Mouse (Mus musculus): ENCODE results near the gene Pithd1. TPM values are rescaled to one million over a fixed set of nuclear protein-coding genes. Genes with fewer than 3 reads are reported as not detected.
A peak's percentile ranks its signal among the peaks of the same experiment; 100 is the strongest.

Gene Pithd1
- polyA plus RNA-seq, 1 experiment from 2014 or later: 69.6 TPM

DNA sequence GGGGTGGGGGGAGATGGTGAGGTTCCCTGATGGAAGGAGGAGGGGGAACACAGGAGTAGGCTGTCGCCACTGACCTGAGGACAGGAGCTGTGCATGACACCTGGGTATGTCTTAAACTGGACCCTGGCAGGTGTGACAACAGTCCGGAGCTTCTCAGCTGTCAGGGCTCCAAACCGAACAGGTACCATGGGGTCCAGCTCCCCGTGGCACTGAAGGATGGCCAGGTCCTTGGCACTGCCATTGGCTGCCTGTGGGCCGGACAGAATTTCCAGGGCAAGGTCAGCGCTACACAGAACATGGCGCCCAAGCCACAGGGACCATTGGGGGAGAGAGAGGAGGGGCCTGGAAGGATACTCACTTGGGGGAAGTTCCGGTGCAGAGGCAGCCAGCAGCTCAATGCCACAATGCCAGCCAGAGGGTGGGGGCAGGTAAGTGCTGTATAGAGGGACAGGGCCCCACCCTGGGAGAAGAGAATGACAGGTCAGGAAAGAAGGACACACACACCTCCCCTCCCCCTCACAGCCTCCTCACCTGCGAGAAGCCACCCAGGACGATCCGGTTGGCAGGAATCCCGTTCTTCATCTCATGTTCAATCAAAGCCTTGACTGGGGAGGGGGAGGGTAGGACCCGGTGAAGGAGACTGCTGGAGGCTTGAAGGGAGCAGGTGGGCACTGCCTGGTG is 17.9 kb downstream of the Pithd1 start:
- Histone ChIP-seq H3K4me3 (replicated peaks) (no peak overlapping the region), H3K36me3 (peaks cover 58% of the 10 kb centered on the region), H3K27me3 (no peaks in the 10 kb centered on the region), H3K4me2 (no peak overlapping the region), H3K9ac (replicated peaks) (no peak overlapping the region), H3K27ac (no peak overlapping the region), H3K9me3 (no peaks in the 10 kb centered on the region), H3K4me1 (replicated peaks) (peaks cover 28% of the 10 kb centered on the region)
- WGBS: 92% methylated on average over 13 of the region's 13 CpGs
- no peak for ATAC-seq (ENCODE audit: insufficient number of reproducible peaks, insufficient read depth, low FRiP score, low TSS enrichment, low read depth)

DNA sequence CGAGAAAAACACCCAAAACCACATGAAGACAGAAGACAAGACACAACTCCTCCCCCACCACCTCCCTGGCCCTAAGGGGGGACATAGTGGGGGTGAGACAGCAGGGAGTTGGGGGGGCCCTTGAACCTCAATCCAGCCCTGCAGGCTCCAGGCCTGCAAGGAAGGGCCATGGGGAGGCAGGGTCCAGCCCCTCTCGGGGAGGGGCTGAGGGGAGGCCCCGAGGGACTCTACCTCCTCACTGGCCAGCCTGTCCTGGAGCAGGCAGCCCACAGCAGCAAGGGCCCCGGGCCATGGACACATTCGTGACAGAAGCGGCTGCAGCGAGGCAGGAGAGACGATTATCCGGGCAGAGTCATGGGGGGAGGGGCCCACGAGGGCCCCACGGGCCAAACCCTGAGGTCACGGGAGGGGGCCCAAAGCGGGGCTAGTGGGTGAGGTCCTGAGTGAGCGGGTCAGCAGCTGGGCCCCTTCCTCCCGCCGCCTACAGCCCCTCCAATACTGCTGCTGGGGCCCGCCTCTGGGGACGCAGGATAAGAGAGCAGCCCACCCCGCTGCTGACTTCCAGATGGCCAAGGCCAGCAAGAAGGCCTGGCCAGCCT is 18.7 kb downstream of the Pithd1 start:
- Histone ChIP-seq H3K27ac (no peak overlapping the region), H3K9me3 (no peaks in the 10 kb centered on the region), H3K36me3 (peaks cover 54% of the 10 kb centered on the region), H3K4me2 (no peak overlapping the region), H3K4me3 (replicated peaks) (no peak overlapping the region), H3K9ac (replicated peaks) (peak overlapping the region; percentile 31; the same call in 1 of the 2 replicates), H3K4me1 (replicated peaks) (peaks cover 31% of the 10 kb centered on the region), H3K27me3 (no peaks in the 10 kb centered on the region)
- no peak for ATAC-seq (ENCODE audit: insufficient number of reproducible peaks, insufficient read depth, low FRiP score, low TSS enrichment, low read depth)
- 76% methylated on average over 17 of the region's 19 CpGs for WGBS

DNA sequence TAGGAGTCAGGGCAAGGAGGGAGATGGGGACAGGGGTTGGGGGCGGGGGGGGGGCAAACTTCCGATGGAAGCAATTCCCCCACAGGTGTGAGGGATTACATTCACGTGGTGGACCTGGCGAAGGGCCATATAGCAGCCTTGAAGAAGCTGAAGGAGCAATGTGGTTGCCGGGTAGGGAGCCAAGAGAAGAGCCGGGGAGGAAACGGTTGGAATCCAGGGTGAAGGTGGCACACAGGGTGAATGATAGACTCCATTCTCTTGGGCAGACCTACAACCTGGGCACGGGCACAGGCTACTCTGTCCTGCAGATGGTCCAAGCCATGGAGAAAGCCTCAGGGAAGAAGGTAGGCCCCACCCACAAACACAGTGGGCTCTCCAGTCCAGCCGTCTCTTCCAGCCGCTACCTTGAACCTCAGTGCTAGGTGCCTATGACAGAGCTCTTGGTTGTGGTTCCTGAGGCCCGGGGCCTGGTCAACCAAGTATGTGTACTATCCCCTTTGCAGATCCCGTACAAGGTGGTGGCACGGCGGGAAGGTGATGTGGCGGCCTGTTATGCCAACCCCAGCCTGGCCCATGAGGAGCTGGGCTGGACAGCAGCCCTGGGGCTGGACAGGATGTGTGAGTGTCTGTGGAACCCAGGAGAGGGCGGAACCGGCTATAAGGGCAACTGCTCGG is 19.8 kb downstream of the Pithd1 start:
- Histone ChIP-seq H3K27me3 (no peaks in the 10 kb centered on the region), H3K4me1 (replicated peaks) (peaks cover 36% of the 10 kb centered on the region), H3K27ac (no peak overlapping the region), H3K36me3 (peaks cover 56% of the 10 kb centered on the region), H3K4me2 (no peak overlapping the region), H3K4me3 (replicated peaks) (no peak overlapping the region), H3K9ac (replicated peaks) (no peak overlapping the region), H3K9me3 (no peaks in the 10 kb centered on the region)
- WGBS: 90% methylated on average over 18 of the region's 18 CpGs
- no peak for ATAC-seq (ENCODE audit: insufficient number of reproducible peaks, insufficient read depth, low FRiP score, low TSS enrichment, low read depth)

DNA sequence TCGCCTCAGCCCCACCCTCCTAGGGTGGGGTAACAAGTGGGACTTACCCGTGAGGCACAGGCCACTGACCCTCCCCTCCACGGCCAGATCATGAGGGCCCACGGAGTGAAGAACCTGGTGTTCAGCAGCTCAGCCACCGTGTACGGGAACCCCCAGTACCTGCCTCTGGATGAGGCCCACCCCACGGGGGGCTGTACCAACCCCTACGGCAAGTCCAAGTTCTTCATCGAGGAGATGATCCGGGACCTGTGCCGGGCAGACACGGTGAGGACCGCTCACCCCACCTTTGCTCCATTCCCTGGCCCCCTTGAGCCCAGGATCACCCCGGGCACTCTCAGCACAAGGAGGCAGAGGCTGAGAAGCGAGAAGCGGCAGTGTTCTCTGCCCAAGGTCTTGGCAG is 20.8 kb downstream of the Pithd1 start:
- no peaks in the 10 kb centered on the region for H3K9me3 ChIP-seq
- peaks cover 29% of the 10 kb centered on the region for H3K4me1 ChIP-seq (replicated peaks)
- no peaks in the 10 kb centered on the region for H3K27me3 ChIP-seq
- H3K27ac ChIP-seq: no peak overlapping the region
- no peak overlapping the region for H3K9ac ChIP-seq (replicated peaks)
- no peak for ATAC-seq (ENCODE audit: insufficient number of reproducible peaks, insufficient read depth, low FRiP score, low TSS enrichment, low read depth)
- 92% methylated on average over 16 of the region's 16 CpGs for WGBS
- H3K4me2 ChIP-seq: no peak overlapping the region
- H3K36me3 ChIP-seq: peaks cover 65% of the 10 kb centered on the region
- H3K4me3 ChIP-seq (replicated peaks): no peak overlapping the region

DNA sequence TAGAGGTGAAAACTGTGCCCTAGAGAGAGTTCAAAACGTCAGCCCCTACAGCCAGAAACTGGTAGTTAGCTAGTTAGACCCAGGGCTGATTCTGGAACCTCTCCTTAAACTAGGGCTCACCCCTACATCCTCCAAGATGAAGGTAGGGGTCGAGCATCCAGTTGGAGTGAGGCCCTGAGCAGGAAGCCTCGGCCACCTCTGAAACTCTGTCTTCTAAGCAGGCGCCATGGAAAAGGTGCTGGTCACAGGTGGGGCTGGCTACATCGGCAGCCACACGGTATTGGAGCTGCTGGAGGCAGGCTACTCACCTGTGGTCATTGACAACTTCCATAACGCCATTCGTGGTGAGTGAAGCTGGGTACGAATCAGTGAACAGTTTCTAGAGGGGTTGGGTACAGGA is 22.0 kb downstream of the Pithd1 start:
- no peaks in the 10 kb centered on the region for H3K9me3 ChIP-seq
- ATAC-seq (ENCODE audit: insufficient number of reproducible peaks, insufficient read depth, low FRiP score, low TSS enrichment, low read depth): no peak
- WGBS: 83% methylated on average over 9 of the region's 9 CpGs
- H3K9ac ChIP-seq (replicated peaks): no peak overlapping the region
- no peak overlapping the region for H3K27ac ChIP-seq
- H3K4me2 ChIP-seq: peak overlapping the region; percentile 89; the same call in 1 of the 2 replicates
- no peaks in the 10 kb centered on the region for H3K27me3 ChIP-seq
- H3K4me1 ChIP-seq (replicated peaks): peaks cover 21% of the 10 kb centered on the region
- H3K4me3 ChIP-seq (replicated peaks): no peak overlapping the region; the same call in 1 of the 2 replicates
- H3K36me3 ChIP-seq: peaks cover 61% of the 10 kb centered on the region

DNA sequence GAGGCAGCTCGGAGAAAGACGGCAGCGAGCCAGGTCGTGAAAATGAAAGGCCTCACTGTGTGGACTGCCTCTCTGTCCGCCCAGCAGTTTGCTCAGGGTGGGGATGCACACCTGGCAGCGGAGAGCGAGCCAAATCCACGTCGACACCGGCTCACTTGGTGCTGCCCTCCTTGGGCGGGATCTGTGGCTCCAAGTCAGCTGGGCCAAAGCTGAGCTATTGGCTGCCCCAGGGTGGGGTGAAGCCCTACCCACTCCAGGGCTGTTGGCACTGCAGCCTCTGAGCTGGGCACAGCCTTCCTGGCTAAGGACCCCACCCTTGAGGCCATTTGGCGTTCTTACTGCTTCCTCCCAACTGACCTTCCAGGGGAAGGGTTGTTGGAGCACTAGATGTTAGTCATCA is 22.6 kb downstream of the Pithd1 start:
- peak overlapping the region; percentile 8; the same call in 1 of the 2 replicates for H3K27ac ChIP-seq
- no peaks in the 10 kb centered on the region for H3K9me3 ChIP-seq
- peaks cover 61% of the 10 kb centered on the region for H3K36me3 ChIP-seq
- peak overlapping the region; percentile 58 for H3K4me3 ChIP-seq (replicated peaks)
- no peak for ATAC-seq (ENCODE audit: insufficient number of reproducible peaks, insufficient read depth, low FRiP score, low TSS enrichment, low read depth)
- peaks cover 21% of the 10 kb centered on the region for H3K4me1 ChIP-seq (replicated peaks)
- no peaks in the 10 kb centered on the region for H3K27me3 ChIP-seq
- WGBS: 8% methylated on average over 12 of the region's 12 CpGs
- peak overlapping the region; percentile 89 for H3K4me2 ChIP-seq
- peak overlapping the region; percentile 72 for H3K9ac ChIP-seq (replicated peaks)

DNA sequence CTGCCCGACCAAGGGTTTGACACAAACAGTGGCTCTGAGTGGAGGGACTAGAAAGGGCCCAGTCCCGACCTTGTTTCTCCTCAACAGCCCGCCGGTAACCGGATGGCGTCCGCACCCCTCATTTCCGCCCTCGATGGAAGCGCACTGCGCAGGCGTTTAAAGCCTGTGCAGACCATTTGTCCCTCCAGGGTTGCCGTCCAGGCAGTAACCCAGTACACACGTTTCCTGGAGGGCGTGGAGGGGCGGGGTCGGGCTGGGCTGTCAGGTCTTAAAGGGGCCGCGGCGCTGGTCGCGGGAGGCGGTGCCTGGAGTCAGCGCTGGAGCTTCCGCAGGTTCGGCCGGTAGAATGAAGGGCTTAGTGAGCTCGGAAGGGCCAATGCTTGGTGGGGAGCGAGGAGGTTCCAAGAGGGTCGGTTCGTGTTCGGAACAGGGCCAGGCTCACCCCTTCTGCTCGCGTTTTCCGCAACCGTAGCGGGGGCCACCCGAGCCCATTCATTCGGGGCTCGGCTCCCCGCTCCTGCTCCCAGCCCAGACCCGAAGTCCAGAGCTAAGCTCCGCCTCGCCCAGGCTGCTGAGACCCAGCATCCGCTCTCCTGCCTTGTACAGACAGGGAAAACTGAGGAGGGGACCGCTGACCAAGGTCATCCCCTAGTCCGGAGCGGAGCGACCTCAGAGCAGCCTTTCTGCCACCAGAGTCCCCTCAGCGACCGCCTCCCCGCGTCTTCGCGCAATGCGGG is 23.4 kb downstream of the Pithd1 start, which contains the start of gene Gale:
Gale (plus strand) TSS at position 271 of the 737 bp plus-strand sequence.
- Histone ChIP-seq H3K27ac (peak within 1 kb of the TSS; percentile 88), H3K4me2 (peak within 1 kb of the TSS; percentile 89), H3K9me3 (no peaks in the 10 kb centered on the region), H3K27me3 (no peaks in the 10 kb centered on the region), H3K4me1 (replicated peaks) (peaks cover 20% of the 10 kb centered on the region), H3K36me3 (peaks cover 61% of the 10 kb centered on the region), H3K9ac (replicated peaks) (peak within 1 kb of the TSS; percentile 73), H3K4me3 (replicated peaks) (peak within 1 kb of the TSS; percentile 58)
- ATAC-seq (ENCODE audit: insufficient number of reproducible peaks, insufficient read depth, low FRiP score, low TSS enrichment, low read depth): peak; percentile 87
- under 1% methylated on average over 56 of the region's 56 CpGs for WGBS

DNA sequence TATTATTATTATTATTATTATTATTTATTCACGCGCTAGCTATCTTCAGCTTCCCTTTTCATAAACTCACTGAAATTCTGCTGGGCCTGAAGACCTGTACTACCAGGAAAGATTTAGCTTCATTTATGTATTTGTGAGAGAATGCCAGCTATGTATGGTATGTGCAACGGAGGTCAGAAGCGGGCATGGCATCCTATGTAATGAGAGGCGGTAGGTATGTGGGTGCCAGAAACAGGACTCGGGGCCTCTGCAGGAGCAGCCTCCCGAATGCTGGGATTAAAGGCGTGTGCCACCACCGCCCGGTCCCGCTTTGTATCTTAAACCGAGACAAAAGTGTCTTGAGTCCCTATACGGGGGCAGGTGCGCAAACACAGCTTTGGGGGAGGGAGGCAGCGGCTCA is 24.1 kb downstream of the Pithd1 start:
- Histone ChIP-seq H3K9ac (replicated peaks) (peak overlapping the region; percentile 73), H3K36me3 (peaks cover 61% of the 10 kb centered on the region), H3K4me2 (peak overlapping the region; percentile 89), H3K27me3 (no peaks in the 10 kb centered on the region), H3K4me3 (replicated peaks) (peak overlapping the region; percentile 58), H3K27ac (peak overlapping the region; percentile 88), H3K9me3 (no peaks in the 10 kb centered on the region), H3K4me1 (replicated peaks) (peaks cover 16% of the 10 kb centered on the region)
- WGBS: 6% methylated on average over 15 of the region's 15 CpGs
- ATAC-seq (ENCODE audit: insufficient number of reproducible peaks, insufficient read depth, low FRiP score, low TSS enrichment, low read depth): no peak

DNA sequence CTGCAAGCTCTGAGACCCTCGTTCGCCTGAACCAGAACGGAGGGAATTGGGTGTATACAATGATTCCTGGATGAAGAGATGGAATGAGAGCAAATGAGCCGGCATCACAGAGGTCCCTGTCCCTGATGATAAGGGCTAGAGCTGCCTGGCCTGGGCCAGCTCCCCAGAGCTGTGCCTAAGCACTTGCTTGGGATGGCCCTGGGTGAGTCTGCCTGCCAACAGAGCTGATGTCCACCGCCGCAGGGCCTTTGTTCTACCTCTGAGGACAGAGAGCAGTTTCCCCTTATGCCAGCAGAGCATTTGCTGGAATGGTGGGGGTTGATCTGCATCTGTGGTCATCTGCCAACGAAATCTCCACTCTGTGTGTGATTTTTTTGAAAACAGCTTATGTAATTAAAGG is 24.9 kb downstream of the Pithd1 start:
- no peaks in the 10 kb centered on the region for H3K27me3 ChIP-seq
- peaks cover 16% of the 10 kb centered on the region for H3K4me1 ChIP-seq (replicated peaks)
- peak overlapping the region; percentile 58; the same call in 1 of the 2 replicates for H3K4me3 ChIP-seq (replicated peaks)
- no peaks in the 10 kb centered on the region for H3K9me3 ChIP-seq
- peaks cover 60% of the 10 kb centered on the region for H3K36me3 ChIP-seq
- H3K27ac ChIP-seq: no peak overlapping the region
- no peak for ATAC-seq (ENCODE audit: insufficient number of reproducible peaks, insufficient read depth, low FRiP score, low TSS enrichment, low read depth)
- WGBS: 89% methylated on average over 7 of the region's 7 CpGs
- H3K4me2 ChIP-seq: no peak overlapping the region
- no peak overlapping the region for H3K9ac ChIP-seq (replicated peaks)

DNA sequence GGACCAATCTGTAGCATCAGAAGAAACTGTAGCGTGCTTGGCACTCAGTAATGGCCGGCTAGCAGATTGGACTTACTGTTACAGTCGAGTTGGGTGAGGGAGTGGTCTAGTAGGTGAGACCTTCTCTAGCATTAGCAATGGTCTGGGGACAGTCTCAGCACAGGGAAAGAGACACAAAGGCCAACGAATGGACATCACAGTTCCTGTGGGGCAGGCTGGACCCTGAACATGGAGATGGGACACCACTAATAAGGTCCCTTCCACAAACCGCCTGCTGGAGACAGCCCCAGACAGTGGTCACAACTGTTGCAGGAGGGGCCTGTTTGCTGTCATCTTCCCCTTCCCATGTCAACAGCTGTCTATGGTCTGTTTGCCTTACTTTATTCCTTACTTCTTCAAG is 25.4 kb downstream of the Pithd1 start:
- no peak for ATAC-seq (ENCODE audit: insufficient number of reproducible peaks, insufficient read depth, low FRiP score, low TSS enrichment, low read depth)
- no peaks in the 10 kb centered on the region for H3K9me3 ChIP-seq
- H3K27ac ChIP-seq: no peak overlapping the region
- peaks cover 56% of the 10 kb centered on the region for H3K36me3 ChIP-seq
- no peak overlapping the region; the same call in 1 of the 2 replicates for H3K9ac ChIP-seq (replicated peaks)
- no peak overlapping the region for H3K4me3 ChIP-seq (replicated peaks)
- peaks cover 16% of the 10 kb centered on the region for H3K4me1 ChIP-seq (replicated peaks)
- no peak overlapping the region for H3K4me2 ChIP-seq
- no peaks in the 10 kb centered on the region for H3K27me3 ChIP-seq
- 87% methylated on average over 5 of the region's 5 CpGs for WGBS

DNA sequence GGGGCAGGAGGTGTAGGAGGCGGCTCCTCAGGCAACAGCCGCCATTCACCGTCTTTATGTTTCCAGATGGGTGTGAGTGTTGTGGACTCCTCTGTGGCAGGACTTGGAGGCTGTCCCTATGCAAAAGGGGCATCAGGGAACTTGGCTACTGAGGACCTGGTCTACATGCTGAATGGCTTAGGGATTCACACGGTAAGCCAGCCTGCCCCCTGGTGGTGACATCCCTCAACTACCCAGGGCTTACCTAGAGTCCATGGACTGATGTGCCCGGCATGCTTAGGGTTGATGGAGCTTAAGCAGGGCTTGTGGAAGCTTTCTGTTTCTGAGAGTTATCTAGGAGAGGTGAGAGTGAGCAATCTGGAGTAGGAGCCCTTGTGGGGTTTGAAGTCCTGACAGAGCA is 26.3 kb downstream of the Pithd1 start:
- WGBS: 22% methylated on average over 5 of the region's 5 CpGs
- Histone ChIP-seq H3K9ac (replicated peaks) (0 out of 2 replicates have a peak overlapping the region, but pooled peaks have one; percentile 1), H3K9me3 (no peaks in the 10 kb centered on the region), H3K4me3 (replicated peaks) (no peak overlapping the region), H3K27me3 (no peaks in the 10 kb centered on the region), H3K4me1 (replicated peaks) (peaks cover 16% of the 10 kb centered on the region), H3K27ac (no peak overlapping the region), H3K4me2 (no peak overlapping the region), H3K36me3 (peaks cover 56% of the 10 kb centered on the region)
- ATAC-seq (ENCODE audit: insufficient number of reproducible peaks, insufficient read depth, low FRiP score, low TSS enrichment, low read depth): no peak

All from limb, embryonic 12.5 days (tissue).